Mouse (Mus musculus): ENCODE results near the gene Uvrag.

The Uvrag gene

GRCm38 (mm10) chr7:99062263-99062662 is 78.7 kb downstream of the Uvrag start:
- in situ Hi-C loops (cut with MboI, MseI): loop anchor here (10.0 kb wide), 1 partner anchor 1217 kb away; no protein-coding TSS in a partner anchor

- in situ Hi-C loops (cut with MboI, MseI): loop anchor here (10.0 kb wide), 1 partner anchor 1216 kb away; no protein-coding TSS in a partner anchor
Measured at GRCm38 (mm10) chr7:99061056-99061680, 79.8 kb downstream of the Uvrag start.

GRCm38 (mm10) chr7:99060476-99060875 is 80.5 kb downstream of the Uvrag start:
- in situ Hi-C loops (cut with MboI, MseI): loop anchor here (10.0 kb wide), 1 partner anchor 1216 kb away; no protein-coding TSS in a partner anchor

- in situ Hi-C loops (cut with MboI, MseI): loop anchor here (10.0 kb wide), 1 partner anchor 1215 kb away; no protein-coding TSS in a partner anchor
Measured at GRCm38 (mm10) chr7:99059934-99060333, 81.0 kb downstream of the Uvrag start.

- in situ Hi-C loops (cut with MboI, MseI): no loop called here
Measured at GRCm38 (mm10) chr7:99057053-99057630, 83.8 kb downstream of the Uvrag start.

- in situ Hi-C loops (cut with MboI, MseI): no loop called here
Measured at GRCm38 (mm10) chr7:99053626-99054025, 87.3 kb downstream of the Uvrag start.

- in situ Hi-C loops (cut with MboI, MseI): no loop called here
Measured at GRCm38 (mm10) chr7:99052471-99053241, 88.3 kb downstream of the Uvrag start.

GRCm38 (mm10) chr7:99050882-99051281 is 90.1 kb downstream of the Uvrag start:
- in situ Hi-C loops (cut with MboI, MseI): no loop called here

GRCm38 (mm10) chr7:99049897-99050296 is 91.0 kb downstream of the Uvrag start:
- in situ Hi-C loops (cut with MboI, MseI): no loop called here

- in situ Hi-C loops (cut with MboI, MseI): no loop called here
Measured at GRCm38 (mm10) chr7:99046545-99047206, 94.3 kb downstream of the Uvrag start.

- in situ Hi-C loops (cut with MboI, MseI): no loop called here
Measured at GRCm38 (mm10) chr7:99045525-99045924, 95.4 kb downstream of the Uvrag start.

GRCm38 (mm10) chr7:99043923-99044322 is 97.0 kb downstream of the Uvrag start:
- in situ Hi-C loops (cut with MboI, MseI): no loop called here

GRCm38 (mm10) chr7:99043322-99043721 is 97.6 kb downstream of the Uvrag start:
- in situ Hi-C loops (cut with MboI, MseI): no loop called here

GRCm38 (mm10) chr7:99041818-99042217 is 99.1 kb downstream of the Uvrag start:
- in situ Hi-C loops (cut with MboI, MseI): no loop called here

- in situ Hi-C loops (cut with MboI, MseI): no loop called here
Measured at GRCm38 (mm10) chr7:99039912-99040311, 101.0 kb downstream of the Uvrag start.

- in situ Hi-C loops (cut with MboI, MseI): no loop called here
Measured at GRCm38 (mm10) chr7:99036284-99036683, 104.7 kb downstream of the Uvrag start.

GRCm38 (mm10) chr7:99034909-99035308 is 106.0 kb downstream of the Uvrag start:
- in situ Hi-C loops (cut with MboI, MseI): no loop called here

- in situ Hi-C loops (cut with MboI, MseI): no loop called here
Measured at GRCm38 (mm10) chr7:99033838-99034237, 107.1 kb downstream of the Uvrag start.

- in situ Hi-C loops (cut with MboI, MseI): no loop called here
Measured at GRCm38 (mm10) chr7:99033314-99033713, 107.6 kb downstream of the Uvrag start.

GRCm38 (mm10) chr7:99032051-99032450 is 108.9 kb downstream of the Uvrag start:
- in situ Hi-C loops (cut with MboI, MseI): no loop called here

GRCm38 (mm10) chr7:99028108-99028507 is 112.8 kb downstream of the Uvrag start:
- in situ Hi-C loops (cut with MboI, MseI): no loop called here

- in situ Hi-C loops (cut with MboI, MseI): no loop called here
Measured at GRCm38 (mm10) chr7:99027185-99027584, 113.8 kb downstream of the Uvrag start.

Measured in T-helper 2 cell (primary cell).